Mouse (Mus musculus) layer of hippocampus, postnatal 10 days (tissue): ENCODE results near the gene Cntn3. TPM values are rescaled to one million over a fixed set of nuclear protein-coding genes. Genes with fewer than 3 reads are reported as not detected.

Experiments
- DNase-seq, 2 experiments: peaks; one replicate each; pipeline ENCODE4 v3.0.0; 2021; ENCODE audit warnings: low spot score in 2 of 2
- total RNA-seq, 2 experiments: library from RNA; stranded (reverse); gene quantifications; 2 replicates each; pipeline ENCODE4 v1.2.3; 2021

The Cntn3 gene
- total RNA-seq, 2 experiments from 2014 or later: 12.1 to 13.6 TPM

DNA sequence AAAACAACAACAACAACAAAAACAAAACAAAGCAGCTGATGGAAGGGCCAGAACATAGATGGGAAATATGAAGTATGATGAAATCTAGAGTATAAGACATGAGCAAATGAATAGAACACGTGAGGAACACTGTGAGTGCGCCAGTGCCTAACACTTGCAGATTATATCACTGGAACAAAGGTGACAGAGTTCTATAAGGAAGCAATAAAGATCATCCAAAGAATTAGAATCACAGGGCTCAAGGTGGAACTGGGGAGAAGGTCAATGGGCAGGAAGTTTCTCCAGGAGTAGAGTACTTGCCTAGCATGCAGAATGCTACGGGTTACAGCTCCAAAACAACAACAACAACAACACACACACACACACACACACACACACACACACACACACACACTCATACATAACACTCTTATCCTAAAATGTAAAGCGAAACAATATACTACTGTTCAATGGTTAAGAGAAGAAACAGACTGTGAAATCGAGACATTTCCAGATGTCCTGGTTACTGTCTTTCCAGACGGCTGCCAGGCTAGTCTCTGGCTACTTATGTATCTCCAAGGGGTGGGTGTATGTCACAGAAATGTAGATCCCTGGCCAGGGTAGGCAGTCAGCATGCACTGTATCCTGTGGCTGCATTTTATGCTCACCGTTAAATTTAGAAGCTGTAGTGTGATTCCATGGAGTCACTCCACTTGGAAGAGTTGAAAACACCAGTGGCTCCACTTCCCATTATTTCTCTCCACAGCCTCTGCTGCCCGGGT lies 94.4 kb downstream of the Cntn3 start:
- DNase-seq: no peak

DNA sequence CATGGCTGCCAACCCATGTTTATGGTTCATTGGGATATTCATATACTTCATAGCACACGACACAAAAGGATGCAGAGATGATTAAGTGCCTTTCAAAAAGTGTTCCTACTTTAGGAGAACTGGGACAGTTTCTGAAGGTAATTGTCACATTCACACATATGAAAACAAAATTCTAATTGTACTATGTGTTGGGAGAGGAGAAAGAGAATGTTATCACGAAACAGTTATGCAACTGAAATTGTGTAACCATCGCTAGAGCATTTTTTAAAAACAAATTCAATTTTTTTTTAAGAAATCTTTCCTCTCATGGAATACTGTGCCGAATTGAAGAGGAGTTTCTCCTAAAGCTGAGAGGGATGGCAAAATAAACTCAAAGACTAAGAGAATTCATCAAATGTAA lies 134.5 kb downstream of the Cntn3 start:
- no peak for DNase-seq

DNA sequence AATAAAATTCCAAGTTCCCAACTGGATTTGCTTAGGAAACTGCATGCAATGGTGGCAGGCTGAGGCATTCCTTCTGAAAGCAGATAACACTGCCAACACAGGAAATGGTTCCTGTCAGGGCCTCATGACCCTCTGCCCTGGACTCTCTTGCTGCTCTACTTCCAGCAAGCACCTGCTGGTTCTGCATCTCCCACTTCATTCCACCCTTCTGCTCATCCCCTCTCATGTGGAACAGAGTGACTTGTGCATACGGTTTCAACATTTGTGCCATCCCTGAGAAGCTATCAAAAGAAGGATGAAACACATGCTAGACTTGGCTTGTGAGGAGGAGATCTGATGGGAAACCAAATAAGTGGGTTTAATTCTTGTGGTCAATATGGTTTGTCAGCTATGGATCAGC lies 145.4 kb downstream of the Cntn3 start:
- DNase-seq: no peak

DNA sequence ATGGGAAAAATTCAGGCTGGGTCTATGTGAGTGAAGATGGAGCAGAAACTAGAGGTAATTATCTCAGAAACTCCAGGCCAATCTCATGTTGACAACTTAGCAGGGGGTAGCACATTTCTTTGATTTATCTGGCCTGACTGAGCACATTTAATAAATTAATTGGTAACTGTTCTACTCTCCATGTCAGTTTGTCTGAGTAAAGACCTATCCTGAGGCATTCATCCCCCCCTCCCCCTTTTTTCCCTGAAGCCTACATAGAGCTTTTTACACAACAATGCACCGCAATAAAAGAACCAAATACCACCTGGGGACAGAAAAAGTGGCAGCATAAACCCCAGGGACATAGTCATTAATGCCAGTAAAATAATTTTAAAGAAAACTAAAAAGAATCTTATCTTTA lies 151.1 kb downstream of the Cntn3 start:
- DNase-seq: no peak

DNA sequence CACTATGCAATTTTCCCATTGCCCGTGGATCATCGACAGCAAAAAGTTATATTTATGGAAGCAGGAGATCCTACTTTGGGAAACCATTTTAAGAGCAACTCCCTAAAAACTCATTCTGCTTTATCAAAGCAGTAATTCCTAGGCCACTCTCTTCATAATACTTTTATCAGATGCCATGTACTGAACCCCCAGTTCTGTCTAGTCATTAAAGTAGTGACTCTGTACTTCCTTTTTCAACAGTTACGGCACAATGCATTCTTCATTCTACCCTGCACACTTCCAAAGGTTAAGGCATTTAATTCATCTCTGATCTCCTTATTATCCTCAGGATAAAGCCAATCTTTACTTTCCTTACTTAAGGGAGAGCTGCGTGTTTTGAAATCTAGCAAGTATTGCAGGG lies 184.3 kb downstream of the Cntn3 start:
- DNase-seq: no peak

DNA sequence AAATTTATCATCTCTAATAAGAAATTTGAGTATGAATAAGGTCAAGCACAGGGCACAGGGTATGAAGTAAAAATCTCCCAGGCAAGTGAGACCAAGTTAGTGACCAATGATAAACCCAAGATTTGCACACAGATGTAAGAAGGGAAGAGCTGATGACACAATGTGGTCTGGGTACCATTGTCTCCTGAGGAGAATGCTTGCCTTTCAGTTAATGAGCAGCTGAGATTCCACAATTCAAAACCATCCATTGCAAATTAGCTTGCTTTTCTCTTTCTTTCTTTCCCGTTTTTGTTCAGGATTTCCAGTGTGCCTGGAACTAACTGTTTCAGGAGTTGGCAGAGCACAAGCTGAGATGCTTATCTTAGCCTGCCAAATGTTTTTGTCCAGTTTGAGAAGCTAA lies 200.8 kb downstream of the Cntn3 start:
- no peak for DNase-seq

DNA sequence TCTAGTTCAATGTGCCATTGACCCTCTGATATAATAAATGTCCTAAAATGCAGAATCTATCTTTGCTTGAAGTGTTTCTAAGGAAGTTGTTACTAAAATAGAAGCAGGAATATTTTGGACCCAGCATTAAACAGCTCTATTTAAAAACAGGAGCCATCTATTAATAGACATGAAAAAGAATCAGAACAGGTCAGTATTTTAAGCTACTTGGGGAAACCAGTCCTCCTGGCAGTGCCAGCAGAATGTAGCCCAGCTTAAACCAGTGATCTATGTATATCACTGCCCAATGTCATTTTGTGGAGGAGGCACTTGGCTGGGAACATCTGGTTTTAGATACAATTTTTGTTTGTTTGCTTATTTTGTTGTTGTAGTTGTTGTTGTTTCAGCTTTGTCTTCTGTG lies 209.0 kb downstream of the Cntn3 start:
- DNase-seq: no peak

DNA sequence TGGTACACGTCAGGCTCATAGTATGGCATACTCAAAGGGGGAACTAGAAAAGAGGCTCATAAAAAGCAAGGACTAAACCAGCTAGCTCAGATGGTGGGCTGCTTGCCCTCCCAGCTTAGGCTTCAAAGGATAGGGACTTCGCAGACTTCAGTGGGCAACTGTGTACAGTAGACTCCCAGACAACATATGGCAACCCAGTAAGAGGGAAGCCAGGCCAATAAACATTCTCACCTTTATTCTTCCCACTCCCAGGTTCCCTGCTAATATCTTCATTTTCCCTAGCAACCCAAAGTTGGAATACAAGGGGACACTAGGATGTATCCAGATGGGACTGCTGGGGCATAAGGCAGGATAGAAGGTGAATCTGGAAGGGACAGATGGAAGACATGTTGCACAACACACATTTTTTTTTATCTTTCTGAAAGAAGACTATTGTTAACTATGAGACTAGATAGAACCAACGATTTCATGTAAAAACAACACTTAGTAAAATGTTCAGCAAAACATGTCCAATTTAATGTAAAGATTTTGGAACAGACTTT lies 209.5 kb downstream of the Cntn3 start:
- DNase-seq: no peak

DNA sequence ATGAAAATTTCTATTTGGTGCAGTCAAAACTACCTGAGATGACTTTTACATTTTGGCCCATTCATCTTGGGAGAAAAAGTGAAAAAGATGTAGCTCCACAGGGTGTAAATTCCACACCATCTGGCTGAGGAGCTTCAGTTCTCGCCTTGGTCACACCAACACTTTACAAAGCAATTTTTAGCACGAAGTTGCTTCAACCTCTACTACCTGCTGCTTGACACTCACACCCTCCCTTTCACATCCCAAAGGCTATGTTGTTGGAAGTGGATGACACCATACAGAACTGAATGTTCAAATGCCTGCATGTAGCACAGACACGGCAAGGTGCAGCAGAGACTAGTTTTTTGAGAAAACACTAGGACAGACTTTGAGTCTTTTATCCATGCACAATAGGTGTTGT lies 240.8 kb downstream of the Cntn3 start:
- no peak for DNase-seq

DNA sequence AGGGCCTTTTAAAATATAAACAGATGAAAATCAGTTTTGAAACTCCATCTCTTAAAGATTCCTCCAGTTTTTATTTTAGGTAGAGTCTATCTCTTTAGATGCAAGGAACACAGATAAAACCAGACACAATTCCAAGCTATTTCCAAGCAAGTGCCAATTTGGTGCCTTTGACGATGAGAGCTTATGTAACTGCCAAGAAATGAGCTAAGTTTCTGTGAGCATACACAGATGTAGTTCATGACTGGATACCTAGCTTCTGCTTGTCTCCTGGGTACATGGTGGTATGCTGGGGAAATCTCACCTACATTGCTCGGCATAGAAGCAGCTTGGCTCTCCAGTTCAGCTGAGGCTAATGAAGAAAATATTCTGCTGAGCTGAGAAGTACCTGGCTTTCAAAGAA lies 246.2 kb downstream of the Cntn3 start:
- no peak for DNase-seq

DNA sequence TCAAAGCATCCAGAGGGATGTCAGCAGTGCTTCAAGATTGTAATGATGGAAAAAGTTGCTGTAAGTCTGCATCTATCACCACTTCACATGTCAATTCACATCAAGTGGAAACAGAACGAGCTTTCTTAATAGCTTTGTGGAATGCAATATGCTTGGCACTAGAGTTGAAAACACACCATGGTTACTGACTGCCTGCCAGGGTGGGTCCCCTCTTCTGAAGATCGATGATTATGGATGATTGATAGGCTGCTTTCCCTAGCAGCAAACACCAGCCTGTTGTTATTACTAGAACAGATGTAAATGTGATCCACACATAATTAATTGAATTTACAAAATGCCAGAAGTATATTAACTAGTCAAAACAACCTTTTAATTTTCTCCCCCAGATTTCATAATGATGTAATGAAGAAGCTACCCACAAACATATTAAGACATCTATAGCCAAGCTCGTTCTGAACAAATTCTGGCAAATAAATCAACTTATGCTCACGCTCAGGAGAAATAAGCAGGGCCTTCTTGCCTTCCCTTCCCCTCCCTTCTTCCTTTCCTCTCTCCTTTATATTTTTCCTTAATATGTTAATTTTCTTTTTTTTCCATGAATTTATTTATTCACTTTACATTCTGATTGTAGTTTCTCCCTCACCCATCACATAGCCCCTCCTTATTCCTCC lies 250.2 kb downstream of the Cntn3 start:
- DNase-seq: peak in 1 of 2 experiments; percentile 28

DNA sequence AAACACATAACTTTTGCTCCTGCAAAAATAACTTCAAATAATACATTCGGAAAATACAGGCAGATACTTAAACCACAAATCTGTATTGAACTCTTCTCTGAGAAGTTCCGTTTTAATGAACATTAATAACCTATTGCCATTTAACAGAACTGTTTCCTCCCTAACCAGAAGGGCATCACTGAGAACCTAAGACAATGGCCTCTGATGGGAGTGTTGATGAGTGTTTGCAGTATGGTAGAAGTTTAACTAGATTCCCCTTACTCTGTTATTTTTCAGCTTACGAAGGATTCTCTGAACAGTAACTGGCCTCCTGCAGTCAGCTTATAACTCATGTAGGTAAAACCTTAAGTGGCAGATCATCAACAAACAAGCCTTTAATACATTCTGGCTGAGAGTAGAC lies 253.1 kb downstream of the Cntn3 start:
- DNase-seq: no peak

DNA sequence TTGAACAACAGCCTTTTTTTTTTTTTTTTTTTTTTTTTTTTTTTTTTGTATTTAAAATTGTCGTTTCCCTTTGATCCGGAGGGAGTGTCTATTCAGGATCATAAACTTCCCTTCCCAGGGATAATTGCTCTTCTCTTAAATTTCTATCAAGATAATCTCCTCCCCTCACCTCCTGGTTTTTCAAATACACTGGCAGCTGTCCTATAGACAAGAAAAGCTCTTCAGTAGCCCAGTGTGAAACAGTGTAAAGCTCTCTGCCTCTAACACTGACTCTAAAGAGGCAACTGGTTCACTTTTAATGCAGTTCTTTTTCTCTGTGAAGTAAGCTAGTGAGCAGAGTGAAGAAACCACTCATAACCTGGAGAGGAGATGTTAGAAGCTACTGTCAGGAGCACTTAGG lies 290.0 kb downstream of the Cntn3 start:
- DNase-seq: no peak

DNA sequence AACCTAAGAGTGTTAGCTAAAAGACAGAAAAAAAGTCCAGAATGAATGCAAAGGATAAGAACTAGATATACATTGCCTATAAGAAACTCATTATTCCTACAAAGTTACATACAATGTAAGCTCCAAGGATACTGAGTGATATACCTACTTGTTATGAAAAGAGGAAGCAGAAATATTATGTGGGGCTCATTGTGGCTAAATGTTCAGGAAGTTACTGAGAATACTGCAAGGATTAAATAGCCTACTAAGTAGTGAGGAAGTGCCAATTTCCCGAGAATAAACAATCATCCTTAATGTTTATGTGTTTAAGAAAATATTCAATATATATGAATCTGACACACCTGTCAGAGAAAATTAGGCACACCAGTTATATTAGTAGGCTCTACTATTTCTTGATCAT lies 341.9 kb downstream of the Cntn3 start:
- no peak for DNase-seq

DNA sequence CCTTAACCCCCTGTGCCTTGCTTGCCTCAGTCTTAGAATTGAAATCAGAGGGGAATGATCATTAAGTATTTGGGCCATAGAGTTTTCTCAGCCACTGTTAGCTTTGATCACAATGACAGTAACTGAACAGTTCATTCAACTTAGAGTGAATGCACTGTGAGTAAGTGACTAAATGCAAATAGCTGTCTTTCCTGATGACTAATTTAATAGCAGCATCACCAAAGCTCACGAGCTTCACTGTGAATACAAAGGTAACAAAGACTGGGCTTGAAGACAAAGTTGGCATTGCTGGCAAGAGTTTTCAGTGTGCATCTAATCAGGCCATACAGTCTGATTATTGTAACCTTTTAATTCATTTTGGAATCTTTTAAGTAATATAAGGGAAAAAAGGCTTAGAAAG lies 386.6 kb downstream of the Cntn3 start:
- no peak for DNase-seq

DNA sequence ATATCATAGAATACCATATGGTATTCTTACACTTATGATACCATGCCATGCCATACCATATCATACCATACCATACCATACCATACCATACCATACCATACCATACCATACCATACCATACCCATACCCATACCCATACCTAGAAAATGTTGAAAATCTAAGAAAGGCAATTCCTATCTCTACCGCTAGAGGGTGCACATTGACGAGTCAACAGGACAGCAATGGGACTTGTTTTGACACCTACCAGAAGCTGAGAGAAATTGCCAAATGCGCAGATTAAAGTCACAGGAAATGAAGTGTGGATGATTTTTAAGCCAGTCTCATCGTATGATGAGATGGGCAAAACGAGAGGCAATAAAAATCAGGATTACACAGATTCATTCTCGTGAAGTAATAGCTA lies 402.0 kb downstream of the Cntn3 start:
- no peak for DNase-seq

DNA sequence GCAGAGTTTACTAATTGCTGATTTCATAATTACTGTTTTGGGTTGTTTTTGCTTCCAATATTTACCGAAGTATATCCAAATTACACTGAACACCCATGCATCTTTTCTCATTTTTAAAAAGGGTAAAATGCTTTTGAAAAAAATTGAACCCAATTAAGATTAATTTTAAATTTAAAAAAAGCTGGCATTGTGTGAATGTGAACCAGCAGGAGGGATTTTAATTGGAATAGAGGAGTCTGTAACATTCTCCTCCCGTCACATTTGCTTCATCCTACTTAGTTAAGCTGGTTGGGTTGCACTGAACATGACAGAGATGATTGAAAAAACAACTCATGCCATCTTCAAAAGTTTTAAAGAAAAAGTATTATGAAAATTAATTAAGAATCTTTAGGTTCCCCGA lies 411.7 kb downstream of the Cntn3 start:
- DNase-seq: no peak

DNA sequence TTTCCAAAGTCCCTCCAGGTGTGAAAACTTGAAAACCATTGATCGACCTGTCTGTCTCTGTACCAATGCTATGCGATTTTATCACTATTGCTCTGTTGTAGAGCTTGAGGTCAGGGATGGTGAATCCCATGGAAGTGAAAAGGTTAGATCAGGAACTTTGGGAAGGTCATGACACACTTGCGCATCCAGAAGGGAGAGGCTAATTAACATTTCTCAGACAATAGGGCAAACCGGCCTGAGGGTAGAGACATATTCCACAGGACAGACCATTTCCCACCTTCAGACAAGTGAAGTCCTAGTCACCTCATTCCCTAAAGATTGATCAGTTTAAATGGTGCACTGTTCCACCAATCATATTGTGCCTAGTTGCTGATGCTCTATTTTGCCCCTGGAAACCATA lies 451.2 kb downstream of the Cntn3 start:
- DNase-seq: no peak

DNA sequence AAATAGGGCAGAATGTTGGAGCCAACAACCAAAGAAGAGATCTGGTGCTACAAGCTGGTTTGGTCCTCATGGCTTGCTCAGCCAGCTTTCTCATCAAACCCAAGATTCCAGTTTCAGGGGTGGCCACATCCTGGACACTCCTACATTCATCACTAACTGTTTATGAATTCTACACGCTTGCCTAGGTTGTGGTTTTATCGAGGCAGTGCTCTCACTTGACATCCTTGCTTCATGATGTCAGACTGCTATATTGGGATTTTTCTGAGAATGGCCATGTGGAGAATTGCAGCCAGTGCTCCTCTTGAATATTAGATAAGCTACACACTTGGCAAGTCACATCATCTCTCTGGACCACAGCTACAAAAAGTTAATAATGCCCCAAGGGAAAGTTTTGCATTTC lies 452.9 kb downstream of the Cntn3 start:
- no peak for DNase-seq

DNA sequence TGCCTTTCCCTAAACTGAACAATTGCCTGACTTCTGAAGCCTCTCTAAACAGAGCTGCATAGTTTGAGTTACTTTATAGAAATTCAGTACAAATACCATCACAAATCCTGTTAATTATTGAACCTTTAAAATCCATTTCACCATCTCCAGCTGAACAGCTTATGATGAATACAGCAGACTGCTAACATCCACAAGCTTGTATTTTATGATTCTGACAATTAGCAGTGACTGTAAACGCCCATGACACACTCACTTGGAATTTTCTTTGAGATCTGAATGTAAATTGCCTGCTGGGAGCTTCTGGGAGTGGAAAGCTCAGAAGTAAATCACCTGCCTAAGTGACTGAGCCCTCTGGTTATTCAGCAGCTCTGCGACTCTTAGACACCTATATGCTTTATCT lies 459.3 kb downstream of the Cntn3 start:
- DNase-seq: no peak
